Mouse (Mus musculus) skeletal muscle tissue, adult 2 months (tissue): Measurements from ENCODE around the gene Hoxb7.

Experiments
- DNase-seq: peaks from one replicate; pipeline ENCODE4 v3.0.0-alpha.2; 2012; ENCODE audit warnings: low read depth, low spot score

Gene Hoxb7

DNA sequence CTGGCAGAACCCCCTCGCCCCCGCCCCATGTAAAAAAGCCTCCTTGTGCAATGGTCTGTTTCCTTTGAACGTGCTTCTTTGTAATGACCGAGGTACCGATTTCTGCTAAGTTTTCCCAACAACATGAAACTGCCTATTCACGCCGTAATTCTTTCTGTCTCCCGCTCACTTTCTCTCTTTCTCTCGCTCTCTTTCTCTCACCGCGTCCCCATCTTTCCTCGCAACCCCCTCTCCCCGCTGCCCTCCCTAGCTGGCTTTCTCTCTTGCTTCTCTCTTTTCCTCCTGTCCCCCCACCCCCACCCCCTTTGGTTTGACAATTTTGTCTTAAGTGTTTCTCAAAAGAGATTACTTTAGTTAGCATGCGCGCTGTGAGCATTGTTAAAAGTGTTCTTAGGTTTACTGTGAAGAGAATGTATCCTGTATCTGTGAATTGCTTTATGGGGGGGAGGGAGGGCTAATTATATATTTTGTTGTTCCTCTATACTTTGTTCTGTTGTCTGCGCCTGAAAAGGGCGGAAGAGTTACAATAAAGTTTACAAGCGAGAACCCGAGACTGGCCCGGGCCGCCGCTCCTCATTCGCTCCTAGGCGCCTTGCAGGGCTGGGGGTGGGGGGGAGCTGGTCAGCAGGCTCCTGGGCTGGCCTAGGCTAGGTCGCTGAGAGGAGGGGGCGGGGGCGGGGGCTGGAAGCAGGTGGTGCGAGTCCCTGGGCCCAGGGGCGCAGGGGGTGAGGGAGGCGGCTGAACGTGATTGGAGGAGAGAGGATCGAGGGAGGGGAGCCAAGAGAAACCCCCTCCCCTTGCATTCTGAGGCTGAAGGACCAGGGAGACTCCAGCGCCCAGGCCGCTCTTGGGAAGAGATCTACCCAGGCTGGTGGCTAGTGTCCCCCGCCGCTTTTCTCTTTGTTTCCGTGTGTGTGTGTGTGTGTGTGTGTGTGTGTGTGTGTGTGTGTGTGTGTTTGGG, 1.4 kb upstream of the Hoxb7 start:
- DNase-seq = no peak

GRCm38 (mm10) chr11:96286739-96287385, 439 bp downstream of the Hoxb7 start:
- no peak for DNase-seq

- DNase-seq = no peak
These were observed 988 bp downstream of the Hoxb7 start for GRCm38 (mm10) chr11:96287411-96287810.

- no peak for DNase-seq
These were observed 2.2 kb downstream of the Hoxb7 start for GRCm38 (mm10) chr11:96288455-96289221.

DNA sequence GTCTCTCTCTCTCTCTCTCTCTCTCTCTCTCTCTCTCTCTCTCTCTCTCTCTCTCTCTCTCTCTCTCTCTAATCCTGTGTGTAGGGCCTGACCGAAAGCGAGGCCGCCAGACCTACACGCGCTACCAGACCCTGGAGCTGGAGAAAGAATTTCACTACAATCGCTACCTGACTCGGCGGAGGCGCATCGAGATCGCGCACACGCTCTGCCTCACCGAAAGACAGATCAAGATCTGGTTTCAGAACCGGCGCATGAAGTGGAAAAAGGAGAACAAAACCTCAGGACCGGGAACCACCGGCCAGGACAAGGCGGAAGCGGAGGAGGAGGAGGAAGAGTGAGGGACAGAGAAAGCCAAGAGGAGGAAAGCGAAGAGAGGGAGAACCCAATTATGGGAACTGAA, 2.9 kb downstream of the Hoxb7 start:
- DNase-seq = no peak

GRCm38 (mm10) chr11:96289837-96290236, 3.4 kb downstream of the Hoxb7 start:
- no peak for DNase-seq

DNA sequence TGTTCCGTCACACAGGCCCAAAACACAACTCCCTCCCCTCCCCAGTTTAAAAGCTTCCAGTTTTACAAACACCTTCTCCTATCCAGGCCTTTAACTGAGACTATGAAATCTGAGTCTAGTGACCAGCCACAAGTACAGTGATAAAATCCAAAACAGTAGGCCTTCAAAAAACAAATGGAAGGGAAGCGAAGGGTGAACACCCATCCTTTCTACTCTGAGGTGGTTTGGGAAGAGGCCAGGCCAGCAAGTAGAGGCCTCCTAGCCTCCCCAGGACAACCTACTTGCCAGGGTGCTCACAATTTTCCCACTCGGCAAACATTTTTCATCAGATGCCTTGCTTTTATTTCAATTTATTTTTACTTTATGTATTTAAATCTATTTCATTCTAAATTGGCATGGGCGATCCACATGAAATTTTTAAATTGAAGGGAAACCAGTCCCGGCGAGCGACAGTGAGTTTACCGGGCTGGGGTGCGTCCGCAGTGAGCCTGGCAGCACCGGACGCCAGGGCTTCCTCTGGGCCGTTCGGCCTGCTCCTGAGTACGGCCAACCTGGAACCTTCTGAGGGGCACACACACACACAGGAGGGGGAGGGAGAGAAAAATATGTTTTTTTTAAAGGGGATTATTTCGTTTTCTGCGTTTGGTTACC, 4.4 kb downstream of the Hoxb7 start:
- no peak for DNase-seq

- DNase-seq = no peak
These were observed 5.5 kb downstream of the Hoxb7 start, which contains the start of gene Hoxb6 for GRCm38 (mm10) chr11:96291681-96292564. TSS of gene Hoxb6 (plus strand) at chr11:96292476.

- DNase-seq = no peak
These were observed 6.3 kb downstream of the Hoxb7 start for GRCm38 (mm10) chr11:96292565-96293301.

DNA sequence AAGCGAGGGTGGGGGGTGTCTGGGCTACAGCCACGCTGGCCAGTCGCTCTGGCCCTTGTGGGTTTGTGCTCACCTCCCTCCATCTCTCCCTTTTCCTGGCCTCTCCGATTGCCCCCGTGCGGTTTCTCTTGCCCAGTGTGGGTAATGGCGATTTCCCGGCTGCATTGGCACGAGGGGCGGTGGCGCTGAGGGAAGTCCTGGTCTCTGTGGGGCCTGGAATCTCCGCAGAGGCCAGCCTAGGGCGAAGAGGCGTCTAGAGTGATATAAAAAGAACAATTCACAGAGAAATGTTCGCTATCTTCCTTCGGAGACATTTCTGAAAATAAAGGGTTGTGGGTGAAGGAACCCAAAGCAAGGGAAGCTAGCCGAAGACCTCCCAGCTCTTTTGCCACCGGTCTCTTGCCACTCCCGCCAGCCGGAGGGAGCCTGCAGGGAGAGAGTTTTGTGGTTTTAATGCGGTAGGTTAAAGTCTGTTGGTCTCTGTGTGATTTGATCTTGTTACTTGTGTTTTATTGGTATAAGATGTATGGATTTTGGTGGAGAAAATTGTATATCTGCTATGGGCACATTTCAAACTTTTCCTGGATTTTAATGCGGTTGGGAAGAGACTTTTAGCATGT, 7.0 kb downstream of the Hoxb7 start:
- no peak for DNase-seq

DNA sequence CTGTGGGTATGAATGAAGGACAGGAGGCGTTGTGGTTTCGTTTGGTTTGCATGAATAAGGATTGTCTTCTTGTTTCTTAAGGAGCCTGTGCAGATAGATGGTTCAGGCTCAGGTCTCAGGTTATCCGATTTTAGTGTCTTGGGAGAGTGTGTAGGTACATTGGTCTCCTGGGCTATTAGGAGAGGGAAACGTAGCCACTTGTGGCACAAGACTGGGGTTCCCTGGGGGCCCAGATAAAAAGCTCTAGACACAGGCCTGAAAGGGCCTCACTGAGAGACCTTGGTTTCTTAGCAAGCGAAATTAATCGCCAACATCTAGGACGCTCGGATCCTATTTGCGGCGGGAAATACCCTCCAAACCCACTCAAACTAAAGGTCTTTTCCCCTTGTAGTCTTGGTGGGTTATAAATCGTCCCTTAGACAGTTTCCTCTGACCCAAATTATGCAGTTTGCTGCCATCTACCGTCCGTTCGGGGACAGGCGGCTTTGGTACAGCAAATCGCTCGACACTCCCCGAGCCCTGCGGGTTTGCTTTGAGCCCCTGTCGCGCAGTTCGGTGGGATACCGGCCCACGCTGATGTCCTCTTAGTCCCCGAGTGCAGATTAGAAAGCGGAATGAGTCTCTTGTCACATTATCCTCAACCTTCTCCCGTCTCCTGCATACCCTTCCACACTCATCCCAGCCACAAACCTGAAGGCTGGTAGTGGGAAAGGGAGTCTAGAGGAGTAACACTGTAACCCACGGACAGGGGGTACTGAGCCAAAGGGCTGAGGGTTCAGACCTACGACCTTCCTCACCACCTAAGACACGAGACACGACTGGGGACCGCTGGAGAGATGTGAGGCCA, 8.0 kb downstream of the Hoxb7 start:
- no peak for DNase-seq

- DNase-seq = no peak
These were observed 8.8 kb downstream of the Hoxb7 start for GRCm38 (mm10) chr11:96295092-96295835.

GRCm38 (mm10) chr11:96296997-96297396, 10.6 kb downstream of the Hoxb7 start:
- DNase-seq = no peak

GRCm38 (mm10) chr11:96297428-96297827, 11.0 kb downstream of the Hoxb7 start:
- DNase-seq = no peak

DNA sequence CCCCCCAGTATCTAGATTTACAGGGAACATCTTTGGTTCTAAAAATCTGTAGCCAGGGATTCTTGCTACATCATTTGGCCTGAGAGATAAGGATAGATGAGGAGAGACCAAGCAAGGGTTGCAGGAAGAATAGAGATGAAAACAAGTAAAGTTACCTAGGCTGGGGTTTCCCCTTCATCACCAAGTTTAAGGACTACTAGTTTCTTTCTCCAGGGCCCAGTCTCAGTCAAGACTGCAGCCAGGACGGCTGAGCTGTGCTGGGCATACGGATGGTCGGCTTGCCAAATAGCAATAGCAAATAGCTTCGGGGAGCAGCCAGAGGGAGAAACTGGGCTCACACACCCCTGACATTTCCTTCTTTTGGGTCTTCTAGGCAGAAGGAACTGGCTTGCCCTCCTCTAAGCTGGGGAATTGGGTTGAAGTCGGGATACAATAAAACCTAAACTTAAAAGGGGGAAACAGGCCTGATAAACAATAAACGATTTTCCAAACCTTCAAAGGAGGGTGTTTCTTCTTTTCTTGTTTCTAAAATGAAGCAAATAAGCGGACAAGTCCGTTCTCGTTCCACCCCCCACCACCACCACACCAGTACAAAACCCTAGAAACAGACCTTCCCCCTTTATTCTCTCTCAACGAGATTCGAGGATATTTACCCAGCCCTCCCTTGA, 11.7 kb downstream of the Hoxb7 start:
- no peak for DNase-seq

- no peak for DNase-seq
These were observed 12.7 kb downstream of the Hoxb7 start for GRCm38 (mm10) chr11:96298895-96299667.
